Mouse (Mus musculus) heart, embryonic 11.5 days (tissue): ENCODE data around the gene Samd4b. TPM values are rescaled to one million over a fixed set of nuclear protein-coding genes. Genes with fewer than 3 reads are reported as not detected.

Source experiments
- microRNA-seq: library from miRNA; unstranded; fragments of <30 nt; microRNA quantifications from one replicate; pipeline ENCODE4, GENCODE M21; 2016; ENCODE audit warnings: borderline number of aligned reads
- polyA plus RNA-seq: library from polyadenylated mRNA; unstranded; fragments of >200 nt; fragmentation: Nextera tagmentation; extraction: Ambion mirVana; gene quantifications from 2 replicates; pipeline ENCODE4 v1.2.1, GENCODE M21; 2014

Samd4b gene
- polyA plus RNA-seq, 1 experiment from 2014 or later = 22.8 TPM

Small RNA genes within 50 kb of the gene (microRNA-seq; reads per million reads assigned to microRNA genes)
- 0.47 reads per million for gene Mir7049

Other genes starting within 250 kb of the Samd4b start
- gene Rps16, start 247.5 kb downstream of the Samd4b start, polyA plus RNA-seq = 750 and 792 TPM in 2 replicates
- gene Plekhg2, start 225.5 kb downstream of the Samd4b start, polyA plus RNA-seq = 44.6 and 47.8 TPM in 2 replicates
- gene Zfp36, start 217.9 kb downstream of the Samd4b start, polyA plus RNA-seq = 10.9 and 11.6 TPM in 2 replicates
- 46.4 and 54.3 TPM in 2 replicates for gene Med29, start 205.4 kb downstream of the Samd4b start, polyA plus RNA-seq
- gene Paf1, start 205.2 kb downstream of the Samd4b start, polyA plus RNA-seq = 70.2 and 81.4 TPM in 2 replicates
- gene Gmfg, start 160.7 kb downstream of the Samd4b start, polyA plus RNA-seq = 5.8 and 6.4 TPM in 2 replicates
- 1.4 and 1.7 TPM in 2 replicates for gene Lrfn1, start 146.2 kb downstream of the Samd4b start, polyA plus RNA-seq
- not detected in 2 replicates for gene Ifnl2, start 87.7 kb downstream of the Samd4b start, polyA plus RNA-seq
- gene Ifnl3, start 75.3 kb downstream of the Samd4b start, polyA plus RNA-seq = not detected in 2 replicates
- not detected in 2 replicates for gene Sycn, start 57.3 kb downstream of the Samd4b start, polyA plus RNA-seq
- gene Nccrp1, start 50.9 kb downstream of the Samd4b start, polyA plus RNA-seq = not detected in 2 replicates
- gene Pak4, start within 50 bp of the Samd4b start, polyA plus RNA-seq = 25.4 and 27.6 TPM in 2 replicates
- 0.17 TPM in 1 of 2 replicates, not detected in the other for gene Acp7, start 33.2 kb upstream of the Samd4b start, polyA plus RNA-seq
- 3.3 and 5.1 TPM in 2 replicates for gene Fbxo27, start 94.7 kb upstream of the Samd4b start, polyA plus RNA-seq
- 12.0 and 12.7 TPM in 2 replicates for gene Fbxo17, start 118.7 kb upstream of the Samd4b start, polyA plus RNA-seq
- 133 and 134 TPM in 2 replicates for gene Mrps12, start 143.7 kb upstream of the Samd4b start, polyA plus RNA-seq
- 20.9 and 21.2 TPM in 2 replicates for gene Sars2, start 143.8 kb upstream of the Samd4b start, polyA plus RNA-seq
- not detected in 2 replicates for gene Ccer2, start 158.0 kb upstream of the Samd4b start, polyA plus RNA-seq
- 52.2 and 55.3 TPM in 2 replicates for gene Sirt2, start 168.6 kb upstream of the Samd4b start, polyA plus RNA-seq
- 34.7 and 38.0 TPM in 2 replicates for gene Nfkbib, start 169.4 kb upstream of the Samd4b start, polyA plus RNA-seq
- gene Rinl, start 190.8 kb upstream of the Samd4b start, polyA plus RNA-seq = 2.4 and 2.5 TPM in 2 replicates
- gene Hnrnpl, start 210.4 kb upstream of the Samd4b start, polyA plus RNA-seq = 210 and 212 TPM in 2 replicates
- gene Ech1, start 227.1 kb upstream of the Samd4b start, polyA plus RNA-seq = 139 and 149 TPM in 2 replicates
- 2.2 and 3.9 TPM in 2 replicates for gene Lgals4, start 235.7 kb upstream of the Samd4b start, polyA plus RNA-seq